Mouse (Mus musculus): ENCODE data around the gene Mcts2. TPM values are rescaled to one million over a fixed set of nuclear protein-coding genes. Genes with fewer than 3 reads are reported as not detected.

Gene Mcts2
- 10 to 100 TPM; 13.8 to 15.9 TPM for total RNA-seq (2023)

GRCm38 (mm10) chr2:152686806-152687267, at the start of gene Mcts2:
Gene Mcts2 (plus strand): TSS chr2:152687035.

DNA sequence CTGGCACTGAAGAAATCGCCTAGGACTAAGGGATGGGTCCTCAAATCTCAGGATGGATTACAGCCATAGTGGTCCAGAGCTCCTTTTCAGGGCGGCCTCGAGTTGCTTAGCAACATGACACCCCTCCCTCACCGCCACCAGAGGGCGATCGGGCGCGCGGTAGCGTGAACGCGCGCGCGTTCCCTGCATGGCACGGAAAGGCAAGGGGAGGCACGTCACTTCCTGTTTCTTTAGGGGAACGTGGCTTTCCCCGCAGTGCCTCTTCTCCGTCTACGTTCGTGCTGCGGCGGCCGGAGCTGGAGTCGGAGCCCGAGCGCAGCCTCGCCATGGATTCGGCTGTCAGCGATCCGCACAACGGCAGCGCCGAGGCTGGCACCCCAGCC, 17.6 kb upstream of the Mcts2 start, which contains the start of gene H13:
TSS of gene H13 (plus strand) at position 206 of the 383 bp plus-strand sequence.

GRCm38 (mm10) chr2:152736090-152736601, 49.3 kb downstream of the Mcts2 start, which contains the start of gene Id1:
Gene Id1 (plus strand): TSS chr2:152736251.

Other genes starting within 250 kb of the Mcts2 start
- gene Defb23, start 222.4 kb upstream of the Mcts2 start, total RNA-seq (2023) = not detected
- gene Defb20, start 210.0 kb upstream of the Mcts2 start, total RNA-seq (2023) = not detected
- not detected for gene Defb22, start 196.9 kb upstream of the Mcts2 start, total RNA-seq (2023)
- gene Defb26, start 175.3 kb upstream of the Mcts2 start, total RNA-seq (2023) = not detected
- not detected for gene Defb28, start 168.8 kb upstream of the Mcts2 start, total RNA-seq (2023)
- not detected for gene Defb29, start 146.9 kb upstream of the Mcts2 start, total RNA-seq (2023)
- gene Gm17416, start 117.7 kb upstream of the Mcts2 start, total RNA-seq (2023) = not detected
- not detected for gene Defb21, start 114.3 kb upstream of the Mcts2 start, total RNA-seq (2023)
- gene Defb19, start 106.7 kb upstream of the Mcts2 start, total RNA-seq (2023) = not detected
- not detected for gene Defb45, start 87.6 kb upstream of the Mcts2 start, total RNA-seq (2023)
- gene Defb36, start 82.7 kb upstream of the Mcts2 start, total RNA-seq (2023) = not detected
- 1 to 10 TPM in 1 of 2 experiments, not detected in 1; 1.7 TPM for gene Defb25, start 64.0 kb upstream of the Mcts2 start, total RNA-seq (2023)
- gene Rem1, start 60.1 kb upstream of the Mcts2 start, total RNA-seq (2023) = 10 to 100 TPM; 10.2 to 11.2 TPM
- gene H13, start 17.6 kb upstream of the Mcts2 start, total RNA-seq (2023) = 100 to 1,000 TPM; 132 to 147 TPM
- gene Id1, start 49.2 kb downstream of the Mcts2 start, total RNA-seq (2023) = 10 to 100 TPM; 48.3 to 57.3 TPM
- gene Cox4i2, start 67.1 kb downstream of the Mcts2 start, total RNA-seq (2023) = under 1 TPM; 0.51 to 0.93 TPM
- gene Bcl2l1, start 144.7 kb downstream of the Mcts2 start, total RNA-seq (2023) = 10 to 100 TPM; 29.6 to 30.5 TPM
- 10 to 100 TPM; 46.7 to 49.4 TPM for gene Tpx2, start 160.9 kb downstream of the Mcts2 start, total RNA-seq (2023)
- under 1 TPM in 1 of 2 experiments, not detected in 1; 0.15 TPM for gene Mylk2, start 224.3 kb downstream of the Mcts2 start, total RNA-seq (2023)
- not detected for gene Foxs1, start 246.2 kb downstream of the Mcts2 start, total RNA-seq (2023)